Mouse (Mus musculus) limb, embryonic 11.5 days (tissue): ENCODE data around the gene Stard13. TPM values are rescaled to one million over a fixed set of nuclear protein-coding genes. Genes with fewer than 3 reads are reported as not detected.
A peak's percentile ranks its signal among the peaks of the same experiment; 100 is the strongest.

ENCODE experiments used
- ATAC-seq: fragments of 200-750 bp; cut with Nextera tagmentation; 2 replicates; pipeline ENCODE4 v1.8.0; 2017; ENCODE audit warnings: low read depth; ENCODE audit not compliant: insufficient number of reproducible peaks, low FRiP score, low TSS enrichment
- DNase-seq: peaks from one replicate; pipeline ENCODE4 v3.0.0-alpha.2; 2015; ENCODE audit warnings: low spot score
- H3K27ac ChIP-seq: fragments of 300-500 bp; sonication (generic); replicated peaks from 2 replicates; pipeline ENCODE4 v1.5.1; 2014; ENCODE audit warnings: low read depth, mild to moderate bottlenecking, low read length
- H3K27me3 ChIP-seq: fragments of 300-500 bp; sonication (generic); 2 replicates; pipeline ENCODE4 v1.6.1; 2014; ENCODE audit warnings: mild to moderate bottlenecking, low read length, mixed read lengths; ENCODE audit not compliant: control insufficient read depth, insufficient read depth
- H3K36me3 ChIP-seq: fragments of 300-500 bp; sonication (generic); 2 replicates; pipeline ENCODE4 v1.6.1; 2014; ENCODE audit warnings: mild to moderate bottlenecking, low read length, moderate library complexity, mixed read lengths; ENCODE audit not compliant: control insufficient read depth, insufficient read depth
- H3K4me1 ChIP-seq: fragments of 300-500 bp; sonication (generic); 2 replicates; pipeline ENCODE4 v1.6.1; 2014; ENCODE audit warnings: low read length, mixed read lengths; ENCODE audit not compliant: control insufficient read depth, insufficient read depth
- H3K4me2 ChIP-seq: fragments of 300-500 bp; sonication (generic); 2 replicates; pipeline ENCODE4 v1.6.1; 2014; ENCODE audit warnings: low read depth, mild to moderate bottlenecking, moderate library complexity; ENCODE audit not compliant: severe bottlenecking
- H3K4me3 ChIP-seq: fragments of 300-500 bp; sonication (generic); 2 replicates; pipeline ENCODE4 v1.5.1; 2014; ENCODE audit warnings: low read depth, low read length
- H3K9ac ChIP-seq: fragments of 300-500 bp; sonication (generic); 2 replicates; pipeline ENCODE4 v1.6.1; 2014; ENCODE audit warnings: mild to moderate bottlenecking, low read length
- H3K9me3 ChIP-seq: fragments of 300-500 bp; sonication (generic); 2 replicates; pipeline ENCODE4 v1.6.1; 2016; ENCODE audit warnings: low read length; ENCODE audit not compliant: control insufficient read depth
- WGBS: fragments of 180-500 bp; shearing (Covaris S2); extraction: QIAGEN DNeasy Blood & Tissue Kit; methylation state at CpG from one replicate; pipeline ENCODE4 v1.1.7; 2014; 5-methylcytosine and 5-hydroxymethylcytosine counted together
- polyA plus RNA-seq: library from polyadenylated mRNA; unstranded; fragments of >200 nt; fragmentation: Nextera tagmentation; extraction: Ambion mirVana; gene quantifications from 2 replicates; pipeline ENCODE4 v1.2.1, GENCODE M21; 2014

Gene Stard13
- polyA plus RNA-seq, 1 experiment from 2014 or later: 3.7 TPM

- DNase-seq: no peak
- 37% methylated on average over 6 of the region's 6 CpGs for WGBS
- Histone ChIP-seq H3K4me2 (peak overlapping the region; percentile 18; the same call in 1 of the 2 replicates), H3K4me3 (no peak overlapping the region), H3K27ac (peak overlapping the region; percentile 18; the same call in 1 of the 2 replicates), H3K9ac (no peak overlapping the region), H3K9me3 (no peaks in the 10 kb centered on the region), H3K36me3 (no peaks in the 10 kb centered on the region), H3K27me3 (no peaks in the 10 kb centered on the region), H3K4me1 (peaks cover 11% of the 10 kb centered on the region; the same call in 1 of the 2 replicates)
- peak; percentile 59; the same call in 1 of the 2 replicates for ATAC-seq
Measured at GRCm38 (mm10) chr5:151125985-151126607, 107.5 kb downstream of the Stard13 start.

- H3K9ac ChIP-seq: no peak overlapping the region
- no peaks in the 10 kb centered on the region for H3K9me3 ChIP-seq
- WGBS: 84% methylated on average over 2 of the region's 2 CpGs
- H3K4me1 ChIP-seq: no peaks in the 10 kb centered on the region
- H3K36me3 ChIP-seq: no peaks in the 10 kb centered on the region
- H3K4me2 ChIP-seq: no peak overlapping the region
- ATAC-seq: no peak
- H3K4me3 ChIP-seq: no peak overlapping the region
- no peak overlapping the region for H3K27ac ChIP-seq
- DNase-seq: no peak
- H3K27me3 ChIP-seq: no peaks in the 10 kb centered on the region
Measured at GRCm38 (mm10) chr5:151117846-151118245, 115.8 kb downstream of the Stard13 start.

GRCm38 (mm10) chr5:151116192-151116887, 117.3 kb downstream of the Stard13 start:
- H3K27ac ChIP-seq: no peak overlapping the region
- H3K27me3 ChIP-seq: no peaks in the 10 kb centered on the region
- no peak for ATAC-seq
- no peaks in the 10 kb centered on the region for H3K4me1 ChIP-seq
- no peak for DNase-seq
- no peak overlapping the region for H3K4me3 ChIP-seq
- no peaks in the 10 kb centered on the region for H3K9me3 ChIP-seq
- 91% methylated on average over 5 of the region's 5 CpGs for WGBS
- H3K4me2 ChIP-seq: no peak overlapping the region
- no peak overlapping the region for H3K9ac ChIP-seq
- H3K36me3 ChIP-seq: no peaks in the 10 kb centered on the region

- DNase-seq (no peak), ATAC-seq (no peak)
- Histone ChIP-seq H3K36me3 (no peaks in the 10 kb centered on the region), H3K4me3 (no peak overlapping the region), H3K4me1 (no peaks in the 10 kb centered on the region), H3K9me3 (no peaks in the 10 kb centered on the region), H3K4me2 (no peak overlapping the region), H3K27me3 (no peaks in the 10 kb centered on the region), H3K27ac (no peak overlapping the region), H3K9ac (no peak overlapping the region)
- WGBS: 85% methylated on average over 9 of the region's 9 CpGs
Measured at GRCm38 (mm10) chr5:151112743-151113142, 120.9 kb downstream of the Stard13 start.

GRCm38 (mm10) chr5:151111080-151111871, 122.4 kb downstream of the Stard13 start:
- H3K4me3 ChIP-seq: no peak overlapping the region
- 86% methylated on average over 7 of the region's 7 CpGs for WGBS
- no peak for DNase-seq
- no peak overlapping the region for H3K9ac ChIP-seq
- no peaks in the 10 kb centered on the region for H3K27me3 ChIP-seq
- no peaks in the 10 kb centered on the region for H3K36me3 ChIP-seq
- H3K27ac ChIP-seq: no peak overlapping the region
- no peaks in the 10 kb centered on the region for H3K4me1 ChIP-seq
- no peak overlapping the region for H3K4me2 ChIP-seq
- no peaks in the 10 kb centered on the region for H3K9me3 ChIP-seq
- ATAC-seq: no peak

- no peak overlapping the region for H3K27ac ChIP-seq
Measured at GRCm38 (mm10) chr5:151110461-151110908, 123.2 kb downstream of the Stard13 start.

GRCm38 (mm10) chr5:151109822-151110221, 123.8 kb downstream of the Stard13 start:
- DNase-seq: no peak
- no peak overlapping the region for H3K27ac ChIP-seq
- 65% methylated on average over 2 of the region's 2 CpGs for WGBS
- no peaks in the 10 kb centered on the region for H3K36me3 ChIP-seq
- no peaks in the 10 kb centered on the region for H3K9me3 ChIP-seq
- no peak overlapping the region for H3K4me3 ChIP-seq
- no peaks in the 10 kb centered on the region for H3K4me1 ChIP-seq
- H3K27me3 ChIP-seq: no peaks in the 10 kb centered on the region
- H3K9ac ChIP-seq: no peak overlapping the region
- H3K4me2 ChIP-seq: no peak overlapping the region
- ATAC-seq: no peak

More at GRCm38 (mm10) chr5:151110461-151110908, 123.2 kb downstream of the Stard13 start:
- no peaks in the 10 kb centered on the region for H3K9me3 ChIP-seq
- ATAC-seq: no peak
- no peak overlapping the region for H3K4me2 ChIP-seq
- DNase-seq: no peak
- no peak overlapping the region for H3K4me3 ChIP-seq
- H3K36me3 ChIP-seq: no peaks in the 10 kb centered on the region
- H3K4me1 ChIP-seq: no peaks in the 10 kb centered on the region
- H3K9ac ChIP-seq: no peak overlapping the region
- H3K27me3 ChIP-seq: no peaks in the 10 kb centered on the region
- 59% methylated on average over 6 of the region's 6 CpGs for WGBS

GRCm38 (mm10) chr5:151108955-151109354, 124.7 kb downstream of the Stard13 start:
- Histone ChIP-seq H3K27me3 (no peaks in the 10 kb centered on the region), H3K4me3 (no peak overlapping the region), H3K27ac (no peak overlapping the region), H3K4me1 (no peaks in the 10 kb centered on the region), H3K4me2 (no peak overlapping the region), H3K9ac (no peak overlapping the region), H3K36me3 (no peaks in the 10 kb centered on the region), H3K9me3 (no peaks in the 10 kb centered on the region)
- DNase-seq (no peak), ATAC-seq (no peak)
- WGBS: 91% methylated on average over 7 of the region's 7 CpGs
